Mouse (Mus musculus): ENCODE measurements around the gene Impdh1. TPM values are rescaled to one million over a fixed set of nuclear protein-coding genes. Genes with fewer than 3 reads are reported as not detected.

Impdh1 gene
- polyA plus RNA-seq, 1 experiment from 2014 or later: 48.4 TPM

- peak overlapping the region; percentile 91 for H3K4me2 ChIP-seq (ENCODE audit: low read depth, low read length)
- WGBS: 29% methylated on average over 17 of the region's 17 CpGs
- H3K9me3 ChIP-seq (replicated peaks; ENCODE audit: control insufficient read depth, low read length): no peaks in the 10 kb centered on the region
- H3K4me1 ChIP-seq (ENCODE audit: control insufficient read depth, insufficient read depth, low read length): no peaks in the 10 kb centered on the region
- no peaks in the 10 kb centered on the region for H3K36me3 ChIP-seq (ENCODE audit: control insufficient read depth, insufficient read depth)
- peaks cover 42% of the 10 kb centered on the region for H3K27me3 ChIP-seq (ENCODE audit: control insufficient read depth, insufficient read depth, low read length)
- ATAC-seq (replicated peaks; ENCODE audit: extremely low read depth, insufficient read depth, low FRiP score): no peak; the same call in 1 of the 2 replicates
- H3K4me3 ChIP-seq (ENCODE audit: low read length): peak overlapping the region; percentile 62
- H3K27ac ChIP-seq (ENCODE audit: low read length): no peak overlapping the region
- no peak overlapping the region for H3K9ac ChIP-seq (ENCODE audit: low read length)
Measured at GRCm38 (mm10) chr6:29177901-29178879, 38.0 kb downstream of the Impdh1 start.

GRCm38 (mm10) chr6:29175113-29175512, 41.1 kb downstream of the Impdh1 start:
- H3K4me3 ChIP-seq (ENCODE audit: low read length): no peak overlapping the region
- no peaks in the 10 kb centered on the region for H3K9me3 ChIP-seq (replicated peaks; ENCODE audit: control insufficient read depth, low read length)
- H3K9ac ChIP-seq (ENCODE audit: low read length): no peak overlapping the region
- ATAC-seq (replicated peaks; ENCODE audit: extremely low read depth, insufficient read depth, low FRiP score): no peak
- H3K4me1 ChIP-seq (ENCODE audit: control insufficient read depth, insufficient read depth, low read length): peaks cover 12% of the 10 kb centered on the region
- WGBS: 67% methylated on average over 3 of the region's 3 CpGs
- H3K27me3 ChIP-seq (ENCODE audit: control insufficient read depth, insufficient read depth, low read length): peaks cover 58% of the 10 kb centered on the region
- no peaks in the 10 kb centered on the region for H3K36me3 ChIP-seq (ENCODE audit: control insufficient read depth, insufficient read depth)
- no peak overlapping the region for H3K27ac ChIP-seq (ENCODE audit: low read length)
- no peak overlapping the region for H3K4me2 ChIP-seq (ENCODE audit: low read depth, low read length)

GRCm38 (mm10) chr6:29174368-29174767, 41.8 kb downstream of the Impdh1 start:
- no peaks in the 10 kb centered on the region for H3K36me3 ChIP-seq (ENCODE audit: control insufficient read depth, insufficient read depth)
- H3K4me1 ChIP-seq (ENCODE audit: control insufficient read depth, insufficient read depth, low read length): peaks cover 13% of the 10 kb centered on the region
- H3K4me2 ChIP-seq (ENCODE audit: low read depth, low read length): no peak overlapping the region
- H3K27ac ChIP-seq (ENCODE audit: low read length): no peak overlapping the region
- no peak overlapping the region for H3K9ac ChIP-seq (ENCODE audit: low read length)
- H3K9me3 ChIP-seq (replicated peaks; ENCODE audit: control insufficient read depth, low read length): no peaks in the 10 kb centered on the region
- H3K27me3 ChIP-seq (ENCODE audit: control insufficient read depth, insufficient read depth, low read length): peaks cover 60% of the 10 kb centered on the region
- H3K4me3 ChIP-seq (ENCODE audit: low read length): no peak overlapping the region
- no peak for ATAC-seq (replicated peaks; ENCODE audit: extremely low read depth, insufficient read depth, low FRiP score)
- 23% methylated on average over 7 of the region's 7 CpGs for WGBS

- Histone ChIP-seq H3K4me3 (ENCODE audit: low read length) (peak overlapping the region; percentile 60), H3K27me3 (ENCODE audit: control insufficient read depth, insufficient read depth, low read length) (peaks cover 64% of the 10 kb centered on the region), H3K36me3 (ENCODE audit: control insufficient read depth, insufficient read depth) (no peaks in the 10 kb centered on the region), H3K27ac (ENCODE audit: low read length) (no peak overlapping the region), H3K4me1 (ENCODE audit: control insufficient read depth, insufficient read depth, low read length) (peaks cover 13% of the 10 kb centered on the region), H3K9ac (ENCODE audit: low read length) (peak overlapping the region; percentile 59), H3K4me2 (ENCODE audit: low read depth, low read length) (peak overlapping the region; percentile 98), H3K9me3 (replicated peaks; ENCODE audit: control insufficient read depth, low read length) (no peaks in the 10 kb centered on the region)
- WGBS: under 1% methylated on average over 40 of the region's 40 CpGs
- peak; percentile 67 for ATAC-seq (replicated peaks; ENCODE audit: extremely low read depth, insufficient read depth, low FRiP score)
Measured at GRCm38 (mm10) chr6:29170952-29171388, 45.2 kb downstream of the Impdh1 start.

- H3K9ac ChIP-seq (ENCODE audit: low read length): peak overlapping the region; percentile 59
- peaks cover 13% of the 10 kb centered on the region for H3K4me1 ChIP-seq (ENCODE audit: control insufficient read depth, insufficient read depth, low read length)
- no peaks in the 10 kb centered on the region for H3K9me3 ChIP-seq (replicated peaks; ENCODE audit: control insufficient read depth, low read length)
- peak overlapping the region; percentile 98 for H3K4me2 ChIP-seq (ENCODE audit: low read depth, low read length)
- H3K27me3 ChIP-seq (ENCODE audit: control insufficient read depth, insufficient read depth, low read length): peaks cover 62% of the 10 kb centered on the region
- peak overlapping the region; percentile 60 for H3K4me3 ChIP-seq (ENCODE audit: low read length)
- peak; percentile 25; the same call in 1 of the 2 replicates for ATAC-seq (replicated peaks; ENCODE audit: extremely low read depth, insufficient read depth, low FRiP score)
- no peaks in the 10 kb centered on the region for H3K36me3 ChIP-seq (ENCODE audit: control insufficient read depth, insufficient read depth)
- H3K27ac ChIP-seq (ENCODE audit: low read length): no peak overlapping the region
- WGBS: 2% methylated on average over 63 of the region's 63 CpGs
Measured at GRCm38 (mm10) chr6:29170063-29170921, 45.9 kb downstream of the Impdh1 start.

GRCm38 (mm10) chr6:29169675-29170062, 46.5 kb downstream of the Impdh1 start:
- peak overlapping the region; percentile 98; the same call in 1 of the 2 replicates for H3K4me2 ChIP-seq (ENCODE audit: low read depth, low read length)
- H3K4me1 ChIP-seq (ENCODE audit: control insufficient read depth, insufficient read depth, low read length): peaks cover 17% of the 10 kb centered on the region
- H3K4me3 ChIP-seq (ENCODE audit: low read length): peak overlapping the region; percentile 60
- ATAC-seq (replicated peaks; ENCODE audit: extremely low read depth, insufficient read depth, low FRiP score): no peak
- H3K9ac ChIP-seq (ENCODE audit: low read length): no peak overlapping the region
- H3K36me3 ChIP-seq (ENCODE audit: control insufficient read depth, insufficient read depth): no peaks in the 10 kb centered on the region
- peaks cover 57% of the 10 kb centered on the region for H3K27me3 ChIP-seq (ENCODE audit: control insufficient read depth, insufficient read depth, low read length)
- 9% methylated on average over 12 of the region's 12 CpGs for WGBS
- H3K27ac ChIP-seq (ENCODE audit: low read length): no peak overlapping the region
- H3K9me3 ChIP-seq (replicated peaks; ENCODE audit: control insufficient read depth, low read length): no peaks in the 10 kb centered on the region

GRCm38 (mm10) chr6:29168871-29169270, 47.3 kb downstream of the Impdh1 start:
- H3K4me2 ChIP-seq (ENCODE audit: low read depth, low read length): no peak overlapping the region
- H3K4me3 ChIP-seq (ENCODE audit: low read length): no peak overlapping the region
- peaks cover 19% of the 10 kb centered on the region for H3K4me1 ChIP-seq (ENCODE audit: control insufficient read depth, insufficient read depth, low read length)
- 31% methylated on average over 2 of the region's 2 CpGs for WGBS
- H3K9me3 ChIP-seq (replicated peaks; ENCODE audit: control insufficient read depth, low read length): no peaks in the 10 kb centered on the region
- ATAC-seq (replicated peaks; ENCODE audit: extremely low read depth, insufficient read depth, low FRiP score): no peak
- no peak overlapping the region for H3K9ac ChIP-seq (ENCODE audit: low read length)
- no peak overlapping the region for H3K27ac ChIP-seq (ENCODE audit: low read length)
- H3K36me3 ChIP-seq (ENCODE audit: control insufficient read depth, insufficient read depth): no peaks in the 10 kb centered on the region
- H3K27me3 ChIP-seq (ENCODE audit: control insufficient read depth, insufficient read depth, low read length): peaks cover 50% of the 10 kb centered on the region

GRCm38 (mm10) chr6:29166196-29166595, 50.0 kb downstream of the Impdh1 start:
- H3K27me3 ChIP-seq (ENCODE audit: control insufficient read depth, insufficient read depth, low read length): peaks cover 33% of the 10 kb centered on the region
- H3K4me1 ChIP-seq (ENCODE audit: control insufficient read depth, insufficient read depth, low read length): peaks cover 24% of the 10 kb centered on the region
- H3K4me3 ChIP-seq (ENCODE audit: low read length): no peak overlapping the region
- WGBS: 7% methylated on average over 1 of the region's 1 CpGs
- ATAC-seq (replicated peaks; ENCODE audit: extremely low read depth, insufficient read depth, low FRiP score): no peak
- H3K36me3 ChIP-seq (ENCODE audit: control insufficient read depth, insufficient read depth): no peaks in the 10 kb centered on the region
- H3K9me3 ChIP-seq (replicated peaks; ENCODE audit: control insufficient read depth, low read length): no peaks in the 10 kb centered on the region
- no peak overlapping the region for H3K9ac ChIP-seq (ENCODE audit: low read length)
- H3K27ac ChIP-seq (ENCODE audit: low read length): no peak overlapping the region
- H3K4me2 ChIP-seq (ENCODE audit: low read depth, low read length): no peak overlapping the region

All from heart, embryonic 16.5 days (tissue).